Mouse (Mus musculus): ENCODE data around the gene Itgb5. TPM values are rescaled to one million over a fixed set of nuclear protein-coding genes. Genes with fewer than 3 reads are reported as not detected.

Itgb5 gene
- polyA plus RNA-seq, 1 experiment from 2014 or later: 121 TPM

DNA sequence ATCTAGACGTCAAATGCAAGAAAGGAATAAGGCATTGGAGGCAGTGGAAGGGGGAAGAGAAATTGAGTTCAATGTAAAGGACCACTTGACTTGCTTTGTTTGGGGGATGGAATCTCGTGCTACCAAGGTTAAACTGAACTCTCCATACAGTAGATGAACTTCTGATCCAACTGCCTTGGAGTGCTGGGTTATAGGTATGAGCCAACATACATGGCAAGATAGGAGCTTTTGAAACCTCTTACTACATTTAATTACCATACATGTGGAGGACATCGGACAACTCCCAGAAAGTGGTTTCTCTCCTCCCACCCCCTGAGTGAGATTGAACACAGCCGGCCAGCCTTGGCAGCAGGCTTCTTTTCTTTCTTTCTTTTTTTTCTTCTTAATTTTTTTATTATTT is 34.4 kb upstream of the Itgb5 start:
- ATAC-seq (ENCODE audit: low read depth) (no peak), DNase-seq (ENCODE audit: low spot score) (no peak)
- Histone ChIP-seq H3K27ac (replicated peaks; ENCODE audit: low read depth, low read length) (no peak overlapping the region), H3K9me3 (ENCODE audit: control insufficient read depth, low read length) (no peaks in the 10 kb centered on the region), H3K27me3 (replicated peaks; ENCODE audit: control insufficient read depth, insufficient read depth, low read length) (no peaks in the 10 kb centered on the region), H3K9ac (ENCODE audit: low read depth, low read length) (no peak overlapping the region), H3K36me3 (ENCODE audit: control insufficient read depth, insufficient read depth, low read length) (no peaks in the 10 kb centered on the region), H3K4me2 (ENCODE audit: low read depth, low read length) (no peak overlapping the region), H3K4me3 (ENCODE audit: low read depth, low read length) (no peak overlapping the region), H3K4me1 (ENCODE audit: control insufficient read depth, insufficient read depth, low read length) (no peaks in the 10 kb centered on the region)
- 67% methylated on average over 4 of the region's 4 CpGs for WGBS

DNA sequence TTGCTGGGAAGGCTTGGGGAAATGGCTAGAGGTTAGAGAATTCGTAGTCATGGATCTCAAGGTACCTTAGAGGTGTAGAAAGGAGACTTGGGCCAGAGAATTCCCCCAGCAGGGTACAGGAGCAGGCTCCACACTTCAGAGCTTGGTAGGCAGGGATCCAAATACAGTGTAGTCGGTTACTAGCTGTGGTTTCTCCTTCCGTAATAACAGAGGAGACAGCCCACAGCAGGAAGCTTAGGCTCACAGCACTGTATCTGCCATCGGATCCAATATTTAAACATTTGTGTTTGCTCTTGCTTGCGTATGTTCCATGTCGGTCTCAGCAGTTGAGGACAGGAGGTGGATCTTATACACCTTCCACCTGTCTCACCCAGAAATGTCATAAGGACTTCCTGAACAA is 33.6 kb upstream of the Itgb5 start:
- ATAC-seq (ENCODE audit: low read depth): no peak
- peak; percentile 57 for DNase-seq (ENCODE audit: low spot score)
- no peak overlapping the region for H3K4me3 ChIP-seq (ENCODE audit: low read depth, low read length)
- H3K9me3 ChIP-seq (ENCODE audit: control insufficient read depth, low read length): no peaks in the 10 kb centered on the region
- no peaks in the 10 kb centered on the region for H3K4me1 ChIP-seq (ENCODE audit: control insufficient read depth, insufficient read depth, low read length)
- H3K27me3 ChIP-seq (replicated peaks; ENCODE audit: control insufficient read depth, insufficient read depth, low read length): no peaks in the 10 kb centered on the region
- no peaks in the 10 kb centered on the region for H3K36me3 ChIP-seq (ENCODE audit: control insufficient read depth, insufficient read depth, low read length)
- H3K27ac ChIP-seq (replicated peaks; ENCODE audit: low read depth, low read length): no peak overlapping the region
- 80% methylated on average over 6 of the region's 6 CpGs for whole genome bisulfite sequencing
- no peak overlapping the region for H3K9ac ChIP-seq (ENCODE audit: low read depth, low read length)
- no peak overlapping the region for H3K4me2 ChIP-seq (ENCODE audit: low read depth, low read length)

DNA sequence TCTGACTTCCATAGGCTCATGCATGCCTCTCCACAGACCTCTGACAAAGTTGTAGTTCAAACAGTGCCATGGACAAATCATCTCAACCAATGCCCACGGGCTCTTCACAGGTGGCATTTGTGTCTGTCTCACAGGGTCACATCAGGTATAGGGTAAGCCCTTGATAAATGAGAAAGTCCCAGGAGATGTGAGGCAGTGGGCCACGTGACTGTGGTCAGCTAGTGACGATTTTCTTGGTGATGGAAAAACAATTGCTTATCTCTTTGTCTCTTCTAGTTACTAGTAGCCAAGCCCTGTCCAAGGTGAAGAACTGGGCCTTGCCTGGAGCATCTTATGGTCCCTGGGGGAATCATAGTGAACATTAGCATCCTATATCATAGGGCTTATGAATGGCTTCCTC is 32.7 kb upstream of the Itgb5 start:
- H3K36me3 ChIP-seq (ENCODE audit: control insufficient read depth, insufficient read depth, low read length): no peaks in the 10 kb centered on the region
- no peak overlapping the region for H3K9ac ChIP-seq (ENCODE audit: low read depth, low read length)
- no peaks in the 10 kb centered on the region for H3K4me1 ChIP-seq (ENCODE audit: control insufficient read depth, insufficient read depth, low read length)
- H3K4me2 ChIP-seq (ENCODE audit: low read depth, low read length): no peak overlapping the region
- H3K27me3 ChIP-seq (replicated peaks; ENCODE audit: control insufficient read depth, insufficient read depth, low read length): no peaks in the 10 kb centered on the region
- no peak overlapping the region for H3K4me3 ChIP-seq (ENCODE audit: low read depth, low read length)
- no peaks in the 10 kb centered on the region for H3K9me3 ChIP-seq (ENCODE audit: control insufficient read depth, low read length)
- no peak for ATAC-seq (ENCODE audit: low read depth)
- 86% methylated on average over 3 of the region's 3 CpGs for WGBS
- DNase-seq (ENCODE audit: low spot score): no peak
- H3K27ac ChIP-seq (replicated peaks; ENCODE audit: low read depth, low read length): no peak overlapping the region

DNA sequence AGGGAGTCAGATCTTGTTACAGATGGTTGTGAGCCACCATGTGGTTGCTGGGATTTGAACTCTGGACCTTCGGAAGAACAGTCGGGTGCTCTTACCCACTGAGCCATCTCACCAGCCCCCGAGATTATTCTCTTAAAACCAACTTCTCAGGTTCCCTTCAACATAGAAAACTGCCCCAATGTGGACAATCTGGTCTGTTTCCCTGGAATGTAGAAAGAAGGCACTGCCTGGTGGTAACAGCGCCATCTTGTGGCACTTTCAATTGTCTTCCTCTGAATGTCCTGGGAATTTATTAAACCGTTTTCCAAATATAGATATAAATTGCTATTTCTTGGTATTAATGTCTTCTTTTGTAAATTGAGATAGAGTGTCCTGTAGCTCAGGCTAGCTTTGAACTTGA is 31.6 kb upstream of the Itgb5 start:
- Histone ChIP-seq H3K4me1 (ENCODE audit: control insufficient read depth, insufficient read depth, low read length) (no peaks in the 10 kb centered on the region), H3K4me2 (ENCODE audit: low read depth, low read length) (no peak overlapping the region), H3K9ac (ENCODE audit: low read depth, low read length) (no peak overlapping the region), H3K27ac (replicated peaks; ENCODE audit: low read depth, low read length) (no peak overlapping the region), H3K27me3 (replicated peaks; ENCODE audit: control insufficient read depth, insufficient read depth, low read length) (no peaks in the 10 kb centered on the region), H3K4me3 (ENCODE audit: low read depth, low read length) (no peak overlapping the region), H3K9me3 (ENCODE audit: control insufficient read depth, low read length) (no peaks in the 10 kb centered on the region), H3K36me3 (ENCODE audit: control insufficient read depth, insufficient read depth, low read length) (no peaks in the 10 kb centered on the region)
- DNase-seq (ENCODE audit: low spot score): peak; percentile 54
- ATAC-seq (ENCODE audit: low read depth): no peak
- 48% methylated on average over 5 of the region's 5 CpGs for WGBS

DNA sequence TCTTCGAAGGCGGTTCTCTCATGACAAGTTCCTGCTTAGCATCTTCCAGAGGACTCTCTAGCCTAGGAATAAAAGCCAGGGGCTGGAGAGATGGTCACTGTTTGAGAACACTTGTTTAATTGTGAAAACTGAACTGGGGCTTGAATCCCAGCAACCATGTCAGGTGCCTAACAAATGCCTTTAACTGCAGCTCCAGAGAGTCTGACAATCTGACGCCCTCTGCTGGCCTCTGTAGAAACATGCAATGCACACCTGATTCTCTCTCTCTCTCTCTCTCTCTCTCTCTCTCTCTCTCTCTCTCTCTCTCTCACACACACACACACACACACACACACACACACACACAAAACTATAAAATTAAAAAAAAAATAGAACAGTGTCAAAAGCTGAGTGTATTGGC is 19.5 kb upstream of the Itgb5 start:
- Histone ChIP-seq H3K27me3 (replicated peaks; ENCODE audit: control insufficient read depth, insufficient read depth, low read length) (no peaks in the 10 kb centered on the region), H3K27ac (replicated peaks; ENCODE audit: low read depth, low read length) (no peak overlapping the region), H3K9me3 (ENCODE audit: control insufficient read depth, low read length) (no peaks in the 10 kb centered on the region), H3K4me3 (ENCODE audit: low read depth, low read length) (no peak overlapping the region), H3K4me1 (ENCODE audit: control insufficient read depth, insufficient read depth, low read length) (no peaks in the 10 kb centered on the region), H3K4me2 (ENCODE audit: low read depth, low read length) (no peak overlapping the region), H3K36me3 (ENCODE audit: control insufficient read depth, insufficient read depth, low read length) (no peaks in the 10 kb centered on the region), H3K9ac (ENCODE audit: low read depth, low read length) (no peak overlapping the region)
- ATAC-seq (ENCODE audit: low read depth): no peak
- WGBS: 69% methylated on average over 3 of the region's 3 CpGs
- DNase-seq (ENCODE audit: low spot score): no peak

DNA sequence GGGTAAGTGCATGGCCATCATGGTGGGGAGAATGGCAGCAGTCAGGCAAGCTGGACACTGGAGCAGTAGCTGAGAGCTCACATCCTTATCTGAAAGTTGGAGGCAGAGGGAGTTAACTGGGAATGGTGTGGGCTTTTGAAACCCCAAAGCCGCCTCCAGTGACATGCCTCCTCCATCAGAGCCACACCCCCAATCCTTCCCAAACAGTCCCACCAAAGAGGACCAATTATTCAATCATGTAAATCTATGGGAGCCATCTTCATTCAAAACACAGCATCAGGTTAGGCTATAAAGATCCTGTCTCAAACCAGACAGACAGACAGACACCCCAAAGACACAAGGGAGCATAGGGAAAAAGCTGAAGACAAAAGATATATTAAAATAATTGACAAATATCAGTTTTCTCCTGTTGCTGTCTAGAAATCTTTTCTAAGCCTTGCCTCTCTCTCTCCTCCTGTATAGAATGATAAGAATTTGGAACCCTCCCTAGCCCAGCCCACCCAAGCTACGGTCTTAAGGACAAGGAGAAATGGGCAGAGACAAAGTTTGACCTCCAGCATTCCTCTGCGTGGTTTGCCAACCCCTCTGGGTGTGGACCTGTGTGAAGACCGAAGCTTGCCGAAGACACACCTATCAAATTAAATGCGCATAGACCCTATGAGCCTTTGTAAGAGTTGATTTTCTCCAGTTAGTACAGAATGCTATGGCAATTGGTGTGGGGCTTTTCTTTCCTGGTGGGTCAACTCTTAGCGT is 10.9 kb upstream of the Itgb5 start:
- H3K27ac ChIP-seq (replicated peaks; ENCODE audit: low read depth, low read length): no peak overlapping the region

DNA sequence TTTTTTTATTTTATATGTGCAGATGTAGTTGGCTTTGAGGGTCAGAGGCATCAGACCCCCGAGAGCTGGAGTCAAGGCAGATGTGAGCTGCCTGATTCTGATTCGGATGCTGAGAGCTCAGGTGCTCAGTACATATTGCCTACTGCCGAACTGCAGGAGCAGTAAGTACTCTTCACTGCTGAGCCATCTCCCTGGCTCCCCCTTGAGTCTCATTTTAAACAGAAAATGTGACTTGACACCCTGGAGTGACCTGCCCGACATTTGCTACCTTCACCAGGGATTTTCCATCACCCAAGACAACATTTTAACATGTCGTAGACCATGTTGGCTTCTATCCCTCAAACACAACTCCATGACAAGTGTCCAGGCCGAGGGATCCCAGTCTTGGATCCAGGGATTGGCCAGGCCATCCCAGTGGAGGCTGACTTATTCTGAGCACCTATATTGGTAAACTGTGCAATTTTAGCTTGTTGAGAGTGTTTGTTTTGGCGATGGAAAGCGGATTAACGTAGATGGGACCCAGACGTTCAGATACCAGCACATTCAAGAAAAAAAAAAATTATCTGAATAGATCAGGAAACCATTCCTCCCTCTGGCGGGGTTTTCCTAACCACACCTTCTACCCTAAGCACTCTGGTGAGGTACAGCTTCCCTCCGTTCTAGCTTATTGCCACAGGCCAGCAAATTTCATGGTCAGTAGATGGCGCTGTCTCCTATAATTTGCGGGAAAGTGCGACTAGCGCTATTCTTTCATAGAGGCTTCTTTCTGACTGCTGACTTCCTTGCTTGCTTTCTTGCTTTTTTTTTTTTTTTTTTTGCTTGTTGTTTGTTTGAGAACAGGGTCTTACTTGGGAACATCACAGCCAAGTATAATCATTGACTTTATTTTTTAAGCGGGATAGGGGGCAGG is 8.9 kb upstream of the Itgb5 start:
- Histone ChIP-seq H3K4me3 (ENCODE audit: low read depth, low read length) (no peak overlapping the region), H3K9ac (ENCODE audit: low read depth, low read length) (no peak overlapping the region), H3K4me2 (ENCODE audit: low read depth, low read length) (no peak overlapping the region), H3K36me3 (ENCODE audit: control insufficient read depth, insufficient read depth, low read length) (no peaks in the 10 kb centered on the region), H3K27ac (replicated peaks; ENCODE audit: low read depth, low read length) (no peak overlapping the region), H3K27me3 (replicated peaks; ENCODE audit: control insufficient read depth, insufficient read depth, low read length) (no peaks in the 10 kb centered on the region; the same call in 1 of the 2 replicates), H3K9me3 (ENCODE audit: control insufficient read depth, low read length) (no peaks in the 10 kb centered on the region), H3K4me1 (ENCODE audit: control insufficient read depth, insufficient read depth, low read length) (no peaks in the 10 kb centered on the region)
- ATAC-seq (ENCODE audit: low read depth): peak; percentile 80
- peak; percentile 91 for DNase-seq (ENCODE audit: low spot score)
- 20% methylated on average over 17 of the region's 17 CpGs for WGBS

More for the DNA sequence above, 10.9 kb upstream of the Itgb5 start:
- Histone ChIP-seq H3K4me1 (ENCODE audit: control insufficient read depth, insufficient read depth, low read length) (no peaks in the 10 kb centered on the region), H3K9me3 (ENCODE audit: control insufficient read depth, low read length) (no peaks in the 10 kb centered on the region), H3K4me3 (ENCODE audit: low read depth, low read length) (no peak overlapping the region), H3K9ac (ENCODE audit: low read depth, low read length) (no peak overlapping the region), H3K4me2 (ENCODE audit: low read depth, low read length) (no peak overlapping the region), H3K27me3 (replicated peaks; ENCODE audit: control insufficient read depth, insufficient read depth, low read length) (no peaks in the 10 kb centered on the region; the same call in 1 of the 2 replicates), H3K36me3 (ENCODE audit: control insufficient read depth, insufficient read depth, low read length) (no peaks in the 10 kb centered on the region)
- DNase-seq (ENCODE audit: low spot score) (no peak), ATAC-seq (ENCODE audit: low read depth) (no peak)
- 81% methylated on average over 7 of the region's 7 CpGs for WGBS

DNA sequence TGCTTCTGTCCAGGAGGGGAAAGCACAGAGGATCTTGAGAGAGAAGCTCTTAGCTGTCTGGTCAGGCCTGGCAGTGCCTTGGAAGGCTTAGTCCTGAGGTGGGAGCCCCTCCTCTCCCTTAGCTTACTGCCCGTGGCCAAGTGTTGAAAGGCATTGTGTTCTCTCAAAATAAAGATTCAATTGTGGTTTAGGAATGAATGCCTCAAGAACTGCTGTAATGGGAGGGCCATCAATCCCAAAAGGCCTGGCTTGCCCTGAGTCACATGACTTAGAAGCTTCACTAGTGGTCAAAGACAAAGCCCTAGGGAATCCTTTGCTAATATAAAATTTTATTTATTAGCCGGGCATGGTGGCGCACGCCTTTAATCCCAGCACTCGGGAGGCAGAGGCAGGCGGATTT is 4.9 kb upstream of the Itgb5 start:
- DNase-seq (ENCODE audit: low spot score) (no peak), ATAC-seq (ENCODE audit: low read depth) (no peak)
- H3K27me3 ChIP-seq (replicated peaks; ENCODE audit: control insufficient read depth, insufficient read depth, low read length): no peaks in the 10 kb centered on the region; the same call in 1 of the 2 replicates
- 78% methylated on average over 6 of the region's 6 CpGs for WGBS
- H3K9me3 ChIP-seq (ENCODE audit: control insufficient read depth, low read length): no peaks in the 10 kb centered on the region
- H3K27ac ChIP-seq (replicated peaks; ENCODE audit: low read depth, low read length): no peak overlapping the region
- no peaks in the 10 kb centered on the region for H3K36me3 ChIP-seq (ENCODE audit: control insufficient read depth, insufficient read depth, low read length)
- no peak overlapping the region for H3K4me2 ChIP-seq (ENCODE audit: low read depth, low read length)
- H3K4me3 ChIP-seq (ENCODE audit: low read depth, low read length): no peak overlapping the region
- peaks cover 7% of the 10 kb centered on the region for H3K4me1 ChIP-seq (ENCODE audit: control insufficient read depth, insufficient read depth, low read length)
- no peak overlapping the region for H3K9ac ChIP-seq (ENCODE audit: low read depth, low read length)

Measured in embryonic facial prominence, embryonic 14.5 days (tissue).